Mouse (Mus musculus) kidney, postnatal 0 days (tissue): ENCODE measurements around the gene Gm37240. TPM values are rescaled to one million over a fixed set of nuclear protein-coding genes. Genes with fewer than 3 reads are reported as not detected.

Source experiments
- ATAC-seq: fragments of 200-750 bp; cut with Nextera tagmentation; replicated peaks from 2 replicates; pipeline ENCODE4 v1.8.0; 2017; ENCODE audit warnings: low read depth, moderate number of reproducible peaks, moderate TSS enrichment, moderate library complexity; ENCODE audit not compliant: low FRiP score
- DNase-seq: peaks from one replicate; pipeline ENCODE4 v3.0.0-alpha.2; 2016; ENCODE audit warnings: low spot score
- H3K27ac ChIP-seq: fragments of 300-500 bp; sonication (generic); 2 replicates; pipeline ENCODE4 v1.5.1; 2014; ENCODE audit warnings: mild to moderate bottlenecking
- H3K27me3 ChIP-seq: fragments of 300-500 bp; sonication (generic); 2 replicates; pipeline ENCODE4 v1.6.1; 2014; ENCODE audit warnings: low read length, mixed read lengths; ENCODE audit not compliant: insufficient read depth
- H3K36me3 ChIP-seq: fragments of 300-500 bp; sonication (generic); 2 replicates; pipeline ENCODE4 v1.6.1; 2014; ENCODE audit warnings: low read length, mixed read lengths; ENCODE audit not compliant: insufficient read depth
- H3K4me1 ChIP-seq: fragments of 300-500 bp; sonication (generic); replicated peaks from 2 replicates; pipeline ENCODE4 v1.6.1; 2014; ENCODE audit warnings: antibody characterized with exemption, low read length, mixed read lengths; ENCODE audit not compliant: insufficient read depth
- H3K4me2 ChIP-seq: fragments of 300-500 bp; sonication (generic); 2 replicates; pipeline ENCODE4 v1.6.1; 2014; ENCODE audit warnings: mild to moderate bottlenecking, low read length, moderate library complexity, mixed read lengths
- H3K4me3 ChIP-seq: fragments of 300-500 bp; sonication (generic); replicated peaks from 2 replicates; pipeline ENCODE4 v1.5.1; 2014; ENCODE audit warnings: low read depth, low read length
- H3K9ac ChIP-seq: fragments of 300-500 bp; sonication (generic); 2 replicates; pipeline ENCODE4 v1.6.1; 2014; ENCODE audit warnings: low read depth, low read length
- H3K9me3 ChIP-seq: fragments of 300-500 bp; sonication (generic); replicated peaks from 2 replicates; pipeline ENCODE4 v1.6.1; 2016; ENCODE audit warnings: low read length, inconsistent platforms, mixed read lengths
- CTCF ChIP-seq: IDR thresholded peaks from 2 replicates; pipeline ENCODE4 v1.5.1; 2016; ENCODE audit warnings: antibody characterized with exemption, low read depth, mild to moderate bottlenecking, moderate library complexity
- WGBS: fragments of 180-500 bp; shearing (Covaris S2); extraction: QIAGEN DNeasy Blood & Tissue Kit; methylation state at CpG from one replicate; pipeline ENCODE4 v1.1.7; 2014; 5-methylcytosine and 5-hydroxymethylcytosine counted together
- polyA plus RNA-seq: library from polyadenylated mRNA; unstranded; fragments of >200 nt; fragmentation: Nextera tagmentation; extraction: Ambion mirVana; gene quantifications from 2 replicates; pipeline ENCODE4 v1.2.1, GENCODE M21; 2015

Gene Gm37240
- polyA plus RNA-seq, 1 experiment from 2014 or later = 10.8 TPM

- H3K9me3 ChIP-seq = no peaks in the 10 kb centered on the region
- ATAC-seq (no peak), DNase-seq (no peak)
- TF ChIP-seq CTCF = no peak
- H3K4me1 ChIP-seq = no peaks in the 10 kb centered on the region
- H3K27ac ChIP-seq = no peak overlapping the region
- no peak overlapping the region for H3K4me2 ChIP-seq
- 60% methylated on average over 4 of the region's 4 CpGs for WGBS
- H3K36me3 ChIP-seq = no peaks in the 10 kb centered on the region
- H3K27me3 ChIP-seq = no peaks in the 10 kb centered on the region
- no peak overlapping the region for H3K4me3 ChIP-seq
- no peak overlapping the region for H3K9ac ChIP-seq
These were observed 1111.7 kb downstream of the Gm37240 start for GRCm38 (mm10) chr3:84775577-84775976.

DNA sequence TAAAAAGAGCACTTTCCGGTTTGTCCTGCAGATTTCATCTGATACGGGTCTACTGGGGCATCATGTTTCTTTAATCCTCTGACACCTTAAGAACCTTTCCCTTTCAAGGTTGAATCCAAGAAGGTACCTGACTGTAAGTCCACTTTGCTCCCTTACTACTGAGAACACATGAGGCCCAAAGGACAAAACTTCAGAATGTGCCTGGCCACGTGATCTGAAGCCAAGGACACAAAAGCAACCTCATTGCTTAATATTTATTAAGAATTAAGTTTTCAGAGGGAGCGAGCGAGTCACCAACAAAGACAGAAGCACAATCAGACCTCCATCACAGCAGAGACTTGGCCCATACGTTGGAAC, 1112.3 kb downstream of the Gm37240 start:
- Histone ChIP-seq H3K4me3 (no peak overlapping the region), H3K36me3 (no peaks in the 10 kb centered on the region), H3K27me3 (no peaks in the 10 kb centered on the region), H3K9me3 (no peaks in the 10 kb centered on the region), H3K27ac (no peak overlapping the region), H3K4me2 (no peak overlapping the region), H3K4me1 (no peaks in the 10 kb centered on the region), H3K9ac (no peak overlapping the region)
- no peak for TF ChIP-seq CTCF
- DNase-seq = no peak
- ATAC-seq = no peak
- 66% methylated on average over 6 of the region's 6 CpGs for WGBS

- DNase-seq = peak; percentile 8
- H3K4me2 ChIP-seq = no peak overlapping the region
- WGBS = 26% methylated on average over 8 of the region's 8 CpGs
- no peak for ATAC-seq
- H3K27ac ChIP-seq = no peak overlapping the region
- H3K9ac ChIP-seq = no peak overlapping the region
- H3K27me3 ChIP-seq = no peaks in the 10 kb centered on the region
- no peaks in the 10 kb centered on the region for H3K4me1 ChIP-seq
- no peak overlapping the region for H3K4me3 ChIP-seq
- no peaks in the 10 kb centered on the region for H3K9me3 ChIP-seq
- no peaks in the 10 kb centered on the region for H3K36me3 ChIP-seq
- no peak for TF ChIP-seq CTCF
These were observed 1112.9 kb downstream of the Gm37240 start for GRCm38 (mm10) chr3:84774246-84775066.

GRCm38 (mm10) chr3:84771980-84772379, 1115.3 kb downstream of the Gm37240 start:
- no peaks in the 10 kb centered on the region for H3K36me3 ChIP-seq
- H3K27ac ChIP-seq = no peak overlapping the region
- H3K27me3 ChIP-seq = no peaks in the 10 kb centered on the region
- H3K4me3 ChIP-seq = no peak overlapping the region
- no peaks in the 10 kb centered on the region for H3K9me3 ChIP-seq
- 26% methylated on average over 2 of the region's 2 CpGs for WGBS
- H3K4me2 ChIP-seq = no peak overlapping the region
- no peak for ATAC-seq
- no peaks in the 10 kb centered on the region for H3K4me1 ChIP-seq
- no peak overlapping the region for H3K9ac ChIP-seq
- no peak for TF ChIP-seq CTCF
- DNase-seq = no peak

- Histone ChIP-seq H3K9me3 (no peaks in the 10 kb centered on the region), H3K4me3 (no peak overlapping the region), H3K36me3 (no peaks in the 10 kb centered on the region), H3K4me1 (no peaks in the 10 kb centered on the region), H3K27ac (no peak overlapping the region), H3K9ac (no peak overlapping the region), H3K4me2 (no peak overlapping the region), H3K27me3 (no peaks in the 10 kb centered on the region)
- WGBS = 87% methylated on average over 6 of the region's 6 CpGs
- TF ChIP-seq CTCF = no peak
- ATAC-seq (no peak), DNase-seq (no peak)
These were observed 1116.8 kb downstream of the Gm37240 start for GRCm38 (mm10) chr3:84770518-84770917.

DNA sequence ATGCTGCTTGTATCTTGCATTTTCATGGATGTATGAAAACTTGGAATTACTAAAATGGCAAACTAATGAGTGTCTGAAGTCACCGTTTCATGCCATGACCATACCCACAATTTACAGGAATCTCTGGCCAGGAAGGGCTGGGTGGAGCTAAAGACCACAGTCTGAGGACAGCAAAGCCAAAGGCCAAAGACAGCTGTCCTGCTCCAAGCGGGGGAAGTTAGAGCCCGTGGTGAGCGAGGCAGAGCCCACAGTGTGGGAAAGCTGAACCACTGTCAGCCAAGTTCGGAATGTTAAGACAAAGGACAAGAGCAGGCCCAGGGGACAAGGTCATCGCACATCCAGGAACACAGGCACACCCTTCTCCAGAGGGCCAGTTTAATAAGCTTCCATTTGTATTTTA, 1117.9 kb downstream of the Gm37240 start:
- H3K27me3 ChIP-seq = no peaks in the 10 kb centered on the region
- no peak for DNase-seq
- no peaks in the 10 kb centered on the region for H3K4me1 ChIP-seq
- H3K9me3 ChIP-seq = no peaks in the 10 kb centered on the region
- H3K27ac ChIP-seq = no peak overlapping the region
- ATAC-seq = no peak
- no peak for TF ChIP-seq CTCF
- 67% methylated on average over 6 of the region's 6 CpGs for WGBS
- H3K9ac ChIP-seq = no peak overlapping the region
- no peak overlapping the region for H3K4me3 ChIP-seq
- no peak overlapping the region for H3K4me2 ChIP-seq
- H3K36me3 ChIP-seq = no peaks in the 10 kb centered on the region

- WGBS = 90% methylated on average over 4 of the region's 4 CpGs
- H3K27me3 ChIP-seq = no peaks in the 10 kb centered on the region
- DNase-seq (no peak), ATAC-seq (no peak)
- H3K9ac ChIP-seq = no peak overlapping the region
- H3K4me1 ChIP-seq = no peaks in the 10 kb centered on the region
- H3K36me3 ChIP-seq = no peaks in the 10 kb centered on the region
- H3K4me3 ChIP-seq = no peak overlapping the region
- H3K9me3 ChIP-seq = no peaks in the 10 kb centered on the region
- no peak overlapping the region for H3K27ac ChIP-seq
- no peak overlapping the region for H3K4me2 ChIP-seq
- no peak for TF ChIP-seq CTCF
These were observed 1118.4 kb downstream of the Gm37240 start for GRCm38 (mm10) chr3:84768940-84769339.
